Mouse (Mus musculus) ES-E14 (cell line): ENCODE measurements around the gene Irf8.

Source experiments
- CHD2 ChIP-seq: IDR thresholded peaks from 2 replicates; pipeline ENCODE4 v1.6.1; 2014; ENCODE audit warnings: mild to moderate bottlenecking, low read depth, low read length, inconsistent platforms
- HCFC1 ChIP-seq: IDR thresholded peaks from 2 replicates; pipeline ENCODE4 v1.6.1; 2012; ENCODE audit warnings: low read length, inconsistent platforms, borderline replicate concordance; ENCODE audit not compliant: insufficient read depth
- MAFK ChIP-seq: IDR thresholded peaks from 2 replicates; pipeline ENCODE4 v1.6.1; 2014; ENCODE audit warnings: mild to moderate bottlenecking, low read depth, low read length, inconsistent platforms; ENCODE audit not compliant: insufficient read depth

DNA sequence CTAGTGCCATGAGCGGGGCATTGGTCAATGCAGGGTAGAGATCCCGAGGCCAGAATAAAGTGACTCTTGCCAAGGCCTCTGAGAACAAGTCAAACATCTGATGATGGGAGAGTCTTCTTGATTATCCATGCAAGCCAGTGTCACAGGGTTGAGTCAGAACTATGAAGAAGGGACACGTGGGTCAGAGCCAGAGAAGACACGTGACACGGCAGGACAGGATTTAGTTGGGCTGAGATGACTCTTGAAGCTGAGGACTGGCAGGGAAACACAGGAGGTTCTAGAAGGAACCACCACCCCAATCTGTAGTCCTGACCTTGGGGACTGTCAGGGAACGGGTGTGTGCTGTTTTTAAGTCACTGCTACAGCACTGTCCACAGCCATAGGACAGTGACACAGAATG, 23.7 kb downstream of the Irf8 start:
- TF ChIP-seq HCFC1 (no peak), MAFK (no peak), CHD2 (no peak)
